Mouse (Mus musculus) CH12.LX (cell line): Measurements from ENCODE around the gene Ndufa7. TPM values are rescaled to one million over a fixed set of nuclear protein-coding genes. Genes with fewer than 3 reads are reported as not detected.

Experiments used
- DNase-seq: peaks from one replicate; pipeline ENCODE4 v3.0.0-alpha.2; 2013; ENCODE audit errors: extremely low read depth
- H3K27ac ChIP-seq: 2 replicates; pipeline ENCODE4 v1.5.1; 2012; ENCODE audit warnings: low read depth, mild to moderate bottlenecking, control low read depth, moderate library complexity; ENCODE audit not compliant: insufficient read depth
- H3K27me3 ChIP-seq: replicated peaks from 2 replicates; pipeline ENCODE3; 2012; ENCODE audit warnings: inconsistent platforms
- H3K36me3 ChIP-seq, 2 experiments: replicated peaks in 1 of 2; 2 replicates each; pipeline versions ENCODE3 to v1.6.1; 2012; ENCODE audit warnings: inconsistent platforms in 1 of 2, low read length in 1 of 2, mild to moderate bottlenecking in 1 of 2, mixed read lengths in 1 of 2, moderate library complexity in 1 of 2; ENCODE audit not compliant: control insufficient read depth in 1 of 2, insufficient read depth in 1 of 2
- H3K4me1 ChIP-seq, 2 experiments: 2 replicates each; pipeline ENCODE4 v1.6.1; 2012; ENCODE audit warnings: inconsistent platforms in 1 of 2, moderate library complexity in 1 of 2; ENCODE audit not compliant: insufficient read depth in 2 of 2, control insufficient read depth in 1 of 2
- H3K4me2 ChIP-seq: 2 replicates; pipeline ENCODE4 v1.6.1; 2012; ENCODE audit warnings: low read depth, mild to moderate bottlenecking, control low read depth; ENCODE audit not compliant: poor library complexity, insufficient read depth, severe bottlenecking
- H3K4me3 ChIP-seq, 3 experiments: fragments of 150-350 bp in 1 of 3; sonication (generic) in 1 of 3; replicated peaks in 1 of 3; 2 replicates each; pipeline versions ENCODE3 to v1.5.1; 2011 to 2012; ENCODE audit warnings: low read depth in 2 of 3, low read length in 2 of 3, mild to moderate bottlenecking in 2 of 3, moderate library complexity in 2 of 3, control low read depth in 1 of 3, improper control_type of control experiment in 1 of 3, inconsistent platforms in 1 of 3, mixed read lengths in 1 of 3; ENCODE audit not compliant: poor library complexity in 1 of 3
- H3K79me2 ChIP-seq: replicated peaks from 2 replicates; pipeline ENCODE4 v1.6.1; 2012; ENCODE audit warnings: mild to moderate bottlenecking, moderate library complexity; ENCODE audit not compliant: control insufficient read depth, poor library complexity, insufficient read depth, severe bottlenecking; ENCODE audit errors: extremely low read depth
- H3K9ac ChIP-seq: 2 replicates; pipeline ENCODE4 v1.6.1; 2012; ENCODE audit warnings: low read depth, mild to moderate bottlenecking, control low read depth, moderate library complexity; ENCODE audit not compliant: insufficient read depth
- H3K9me3 ChIP-seq: replicated peaks from 2 replicates; pipeline ENCODE3; 2012; ENCODE audit warnings: low read length, inconsistent platforms, mixed read lengths
- BHLHE40 ChIP-seq: IDR thresholded peaks from 2 replicates; pipeline ENCODE4 v1.6.1; 2011; ENCODE audit warnings: mild to moderate bottlenecking, low read depth, low read length, improper control_type of control experiment
- CHD2 ChIP-seq: IDR thresholded peaks from 2 replicates; pipeline ENCODE4 v1.6.1; 2011; ENCODE audit warnings: low read length, improper control_type of control experiment
- CTCF ChIP-seq, 2 experiments: IDR thresholded peaks in 1 of 2; conservative IDR thresholded peaks in 1 of 2; 2 replicates each; pipeline ENCODE4 v1.5.1; 2011 to 2012; ENCODE audit warnings: low read depth in 2 of 2, low read length in 2 of 2, improper control_type of control experiment in 1 of 2, inconsistent platforms in 1 of 2, mild to moderate bottlenecking in 1 of 2, moderate library complexity in 1 of 2
- E2F4 ChIP-seq: IDR thresholded peaks from 2 replicates; pipeline ENCODE4 v1.6.1; 2011; ENCODE audit warnings: low read depth, low read length, improper control_type of control experiment; ENCODE audit not compliant: insufficient replicate concordance
- ELF1 ChIP-seq: IDR thresholded peaks from 2 replicates; pipeline ENCODE4 v1.6.1; 2014; ENCODE audit warnings: low read depth, mild to moderate bottlenecking, inconsistent platforms, low read length, improper control_type of control experiment
- ETS1 ChIP-seq: conservative IDR thresholded peaks from 2 replicates; pipeline ENCODE4 v1.6.1; 2012; ENCODE audit warnings: low read depth, mild to moderate bottlenecking, inconsistent platforms, low read length, improper control_type of control experiment, moderate library complexity
- GABPA ChIP-seq: IDR thresholded peaks from 2 replicates; pipeline ENCODE4 v1.6.1; 2012; ENCODE audit warnings: low read depth, low read length, improper control_type of control experiment, inconsistent platforms; ENCODE audit not compliant: insufficient replicate concordance
- HCFC1 ChIP-seq: IDR thresholded peaks from 2 replicates; pipeline ENCODE4 v1.6.1; 2012; ENCODE audit warnings: low read depth, mild to moderate bottlenecking, inconsistent platforms, low read length, improper control_type of control experiment
- IRF4 ChIP-seq: IDR thresholded peaks from 2 replicates; pipeline ENCODE4 v1.6.1; 2014; ENCODE audit warnings: low read depth, mild to moderate bottlenecking, inconsistent platforms, low read length, improper control_type of control experiment
- JUN ChIP-seq: IDR thresholded peaks from 2 replicates; pipeline ENCODE4 v1.6.1; 2011; ENCODE audit warnings: low read depth, mild to moderate bottlenecking, low read length, improper control_type of control experiment, moderate library complexity; ENCODE audit not compliant: insufficient read depth
- JUND ChIP-seq: conservative IDR thresholded peaks from 2 replicates; pipeline ENCODE4 v1.6.1; 2011; ENCODE audit warnings: low read depth, low read length, improper control_type of control experiment
- MAFK ChIP-seq: IDR thresholded peaks from 2 replicates; pipeline ENCODE4 v1.6.1; 2011; ENCODE audit warnings: low read length, improper control_type of control experiment; ENCODE audit not compliant: insufficient replicate concordance
- MAX ChIP-seq: IDR thresholded peaks from 2 replicates; pipeline ENCODE4 v1.6.1; 2011; ENCODE audit warnings: low read length, improper control_type of control experiment
- MAZ ChIP-seq: IDR thresholded peaks from 2 replicates; pipeline ENCODE4 v1.6.1; 2012; ENCODE audit warnings: low read depth, mild to moderate bottlenecking, inconsistent platforms, low read length, improper control_type of control experiment, moderate library complexity
- MEF2A ChIP-seq: IDR thresholded peaks from 2 replicates; pipeline ENCODE4 v1.6.1; 2014; ENCODE audit warnings: low read depth, mild to moderate bottlenecking, inconsistent platforms, low read length, improper control_type of control experiment, borderline replicate concordance
- MYC ChIP-seq: IDR thresholded peaks from 2 replicates; pipeline ENCODE4 v1.6.1; 2011; ENCODE audit warnings: low read depth, mild to moderate bottlenecking, improper control_type of control experiment, low read length
- NELFE ChIP-seq: IDR thresholded peaks from 2 replicates; pipeline ENCODE4 v1.6.1; 2011; ENCODE audit warnings: low read depth, low read length, improper control_type of control experiment
- NRF1 ChIP-seq: IDR thresholded peaks from 2 replicates; pipeline ENCODE4 v1.6.1; 2014; ENCODE audit warnings: low read depth, mild to moderate bottlenecking, inconsistent platforms, low read length, improper control_type of control experiment, moderate library complexity
- POLR2A ChIP-seq: IDR thresholded peaks from 2 replicates; pipeline ENCODE4 v1.6.1; 2011; ENCODE audit warnings: low read depth, mild to moderate bottlenecking, improper control_type of control experiment, low read length
- RAD21 ChIP-seq: IDR thresholded peaks from 2 replicates; pipeline ENCODE4 v1.6.1; 2011; ENCODE audit warnings: low read depth, mild to moderate bottlenecking, low read length, improper control_type of control experiment, moderate library complexity
- RCOR1 ChIP-seq: conservative IDR thresholded peaks from 2 replicates; pipeline ENCODE4 v1.6.1; 2012; ENCODE audit warnings: low read depth, mild to moderate bottlenecking, inconsistent platforms, low read length, improper control_type of control experiment
- SMC3 ChIP-seq: IDR thresholded peaks from 2 replicates; pipeline ENCODE4 v1.6.1; 2011; ENCODE audit warnings: low read depth, low read length, improper control_type of control experiment
- TBP ChIP-seq: conservative IDR thresholded peaks from 2 replicates; pipeline ENCODE4 v1.6.1; 2011; ENCODE audit warnings: low read depth, low read length, improper control_type of control experiment
- UBTF ChIP-seq: IDR thresholded peaks from 2 replicates; pipeline ENCODE4 v1.6.1; 2012; ENCODE audit warnings: low read depth, mild to moderate bottlenecking, inconsistent platforms, low read length, improper control_type of control experiment, moderate library complexity
- USF1 ChIP-seq: IDR thresholded peaks from 2 replicates; pipeline ENCODE4 v1.6.1; 2014; ENCODE audit warnings: low read depth, mild to moderate bottlenecking, inconsistent platforms, low read length, improper control_type of control experiment
- ZC3H11A ChIP-seq: IDR thresholded peaks from 2 replicates; pipeline ENCODE4 v1.6.1; 2012; ENCODE audit warnings: low read depth, mild to moderate bottlenecking, inconsistent platforms, low read length, improper control_type of control experiment
- ZKSCAN1 ChIP-seq: IDR thresholded peaks from 2 replicates; pipeline ENCODE4 v1.6.1; 2012; ENCODE audit warnings: low read depth, inconsistent platforms, low read length, improper control_type of control experiment, borderline replicate concordance
- ZMIZ1 ChIP-seq: IDR thresholded peaks from 2 replicates; pipeline ENCODE4 v1.6.1; 2012; ENCODE audit warnings: low read depth, mild to moderate bottlenecking, inconsistent platforms, low read length, improper control_type of control experiment
- dilution Hi-C: fragments of 300-500 bp; cut with MboI; formaldehyde crosslinking; loops from 2 replicates; pipeline ENCODE4 v1.14.3; 2020; ENCODE audit warnings: low sequenced_read_pairs; ENCODE audit not compliant: extremely low pct_unique_long_range_greater_than_20kb, extremely low pct_ligation_motif_present
- in situ Hi-C: fragments of 300-500 bp; cut with MboI; formaldehyde crosslinking; loops from 3 replicates; pipeline ENCODE4 v1.14.3; 2019; ENCODE audit warnings: low sequenced_read_pairs, low pct_ligation_motif_present, low pct_unique_long_range_greater_than_20kb, mixed read lengths
- polyA plus RNA-seq: library from polyadenylated mRNA; unstranded; fragments of >175 nt; gene quantifications from 2 replicates; pipeline ENCODE4 v1.2.1, GENCODE M21; 2012; ENCODE audit warnings: low read depth; ENCODE audit not compliant: insufficient read length
- total RNA-seq, 2 experiments: library from RNA; depleted of rRNA; stranded (reverse); fragments of 300-350 nt in 1 of 2; fragments of >200 nt in 1 of 2; gene quantifications; 2 replicates each; pipeline ENCODE4 v1.2.3; 2012 to 2014

Gene Ndufa7
- total and polyA plus RNA-seq, 3 experiments: 164 to 364 (median 194) TPM

DNA sequence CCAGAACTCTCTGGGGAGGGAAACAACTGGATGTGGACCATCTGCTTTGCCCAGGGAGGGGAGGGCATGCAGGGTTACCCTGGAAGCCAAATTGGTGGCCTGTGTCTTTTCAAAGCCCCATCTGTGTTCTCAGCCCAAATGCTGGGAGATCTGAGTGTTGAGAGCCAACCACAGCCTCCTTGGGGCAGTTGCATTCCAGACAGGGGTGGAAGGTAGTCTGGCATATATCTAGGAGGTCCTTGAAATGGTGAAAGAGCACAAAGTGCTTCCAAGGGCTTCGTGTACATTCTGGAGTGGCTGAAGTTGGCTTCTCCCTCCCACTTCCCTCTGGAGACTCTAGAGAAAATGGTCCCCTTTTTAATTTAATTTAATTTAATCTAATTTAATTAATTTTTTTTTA, 19.6 kb upstream of the Ndufa7 start:
- Histone ChIP-seq H3K9ac (no peak overlapping the region), H3K27me3 (peaks cover 7% of the 10 kb centered on the region), H3K4me3 (no peak overlapping the region), H3K4me1 (peaks cover 6 to 8% of the 10 kb centered on the region in 2 experiments), H3K4me2 (no peak overlapping the region), H3K27ac (no peak overlapping the region), H3K36me3 (no peaks in the 10 kb centered on the region), H3K9me3 (no peaks in the 10 kb centered on the region), H3K79me2 (no peaks in the 10 kb centered on the region)
- TF ChIP-seq JUND: no peak
- no peak for TF ChIP-seq MAFK
- no peak for TF ChIP-seq CTCF (conservative IDR thresholded peaks at IDR 0.05 in 1 of 2, IDR thresholded peaks at IDR 0.05 in 1 of 2; ENCODE audit: low read depth in 2 of 2, low read length in 2 of 2)
- TF ChIP-seq E2F4: no peak
- no peak for TF ChIP-seq BHLHE40
- TF ChIP-seq MEF2A: no peak
- TF ChIP-seq POLR2A: no peak
- TF ChIP-seq IRF4: no peak
- no peak for TF ChIP-seq GABPA
- TF ChIP-seq TBP: no peak
- TF ChIP-seq MYC: no peak
- TF ChIP-seq ZKSCAN1: no peak
- TF ChIP-seq MAX: no peak
- no peak for TF ChIP-seq ZC3H11A
- no peak for TF ChIP-seq CHD2
- no peak for TF ChIP-seq NRF1
- no peak for TF ChIP-seq UBTF
- TF ChIP-seq ETS1: no peak
- no peak for TF ChIP-seq HCFC1
- in situ Hi-C loops: loop anchor here (10.0 kb wide), 1 partner anchor 360 kb away; no protein-coding TSS in a partner anchor
- DNase-seq: no peak
- dilution Hi-C loops: no loop called here

GRCm38 (mm10) chr17:33807181-33807888, 17.0 kb upstream of the Ndufa7 start:
- Histone ChIP-seq H3K4me1 (peaks cover 8 to 11% of the 10 kb centered on the region in 2 experiments), H3K9ac (no peak overlapping the region), H3K27ac (no peak overlapping the region), H3K4me3 (no peak overlapping the region), H3K27me3 (peaks cover 7% of the 10 kb centered on the region), H3K36me3 (no peaks in the 10 kb centered on the region), H3K4me2 (no peak overlapping the region), H3K9me3 (no peaks in the 10 kb centered on the region), H3K79me2 (no peaks in the 10 kb centered on the region)
- TF ChIP-seq NELFE: no peak
- TF ChIP-seq JUN: no peak
- no peak for TF ChIP-seq MAX
- no peak for TF ChIP-seq MAZ
- no peak for TF ChIP-seq USF1
- no peak for TF ChIP-seq SMC3
- TF ChIP-seq ELF1: no peak
- no peak for TF ChIP-seq ZMIZ1
- no peak for TF ChIP-seq GABPA
- TF ChIP-seq RCOR1: no peak
- no peak for TF ChIP-seq ETS1
- no peak for TF ChIP-seq UBTF
- TF ChIP-seq TBP: no peak
- TF ChIP-seq BHLHE40: no peak
- TF ChIP-seq E2F4: no peak
- TF ChIP-seq IRF4: no peak
- no peak for TF ChIP-seq RAD21
- no peak for TF ChIP-seq ZKSCAN1
- TF ChIP-seq HCFC1: no peak
- TF ChIP-seq CTCF (conservative IDR thresholded peaks at IDR 0.05 in 1 of 2, IDR thresholded peaks at IDR 0.05 in 1 of 2; ENCODE audit: low read depth in 2 of 2, low read length in 2 of 2): no peak
- DNase-seq: no peak
- in situ Hi-C loops: loop anchor here (10.0 kb wide), 1 partner anchor 363 kb away; no protein-coding TSS in a partner anchor
- dilution Hi-C loops: no loop called here
